Mouse (Mus musculus) limb, embryonic 13.5 days (tissue): ENCODE measurements around the gene Zfp658. TPM values are rescaled to one million over a fixed set of nuclear protein-coding genes. Genes with fewer than 3 reads are reported as not detected.

Experiments
- ATAC-seq: fragments of 200-750 bp; cut with Nextera tagmentation; 2 replicates; pipeline ENCODE4 v1.8.0; 2017; ENCODE audit warnings: low read depth, moderate number of reproducible peaks, moderate TSS enrichment; ENCODE audit not compliant: low FRiP score
- H3K27ac ChIP-seq: fragments of 300-500 bp; sonication (generic); 2 replicates; pipeline ENCODE4 v1.5.1; 2015; ENCODE audit warnings: inconsistent platforms, mild to moderate bottlenecking, moderate library complexity
- H3K27me3 ChIP-seq: fragments of 300-500 bp; sonication (generic); 2 replicates; pipeline ENCODE4 v1.6.1; 2015; ENCODE audit warnings: mild to moderate bottlenecking, inconsistent platforms
- H3K36me3 ChIP-seq: fragments of 300-500 bp; sonication (generic); 2 replicates; pipeline ENCODE4 v1.6.1; 2015; ENCODE audit warnings: inconsistent platforms, mild to moderate bottlenecking, moderate library complexity
- H3K4me1 ChIP-seq: fragments of 300-500 bp; sonication (generic); 2 replicates; pipeline ENCODE4 v1.6.1; 2015; ENCODE audit warnings: inconsistent platforms
- H3K4me2 ChIP-seq: fragments of 300-500 bp; sonication (generic); replicated peaks from 2 replicates; pipeline ENCODE4 v1.6.1; 2015; ENCODE audit warnings: inconsistent platforms, mild to moderate bottlenecking, moderate library complexity
- H3K4me3 ChIP-seq: fragments of 300-500 bp; sonication (generic); 2 replicates; pipeline ENCODE4 v1.5.1; 2015; ENCODE audit warnings: moderate library complexity, mild to moderate bottlenecking, inconsistent platforms
- H3K9ac ChIP-seq: fragments of 300-500 bp; sonication (generic); 2 replicates; pipeline ENCODE4 v1.6.1; 2015; ENCODE audit warnings: mild to moderate bottlenecking, inconsistent platforms
- H3K9me3 ChIP-seq: fragments of 300-500 bp; sonication (generic); 2 replicates; pipeline ENCODE4 v1.6.1; 2016; ENCODE audit warnings: inconsistent platforms
- WGBS: fragments of 180-500 bp; shearing (Covaris S2); methylation state at CpG from one replicate; pipeline ENCODE4 v1.1.7; 2015; 5-methylcytosine and 5-hydroxymethylcytosine counted together
- polyA plus RNA-seq: library from polyadenylated mRNA; unstranded; fragments of >200 nt; fragmentation: Nextera tagmentation; extraction: Ambion mirVana; gene quantifications from 2 replicates; pipeline ENCODE4 v1.2.1, GENCODE M21; 2015

Zfp658 gene
- polyA plus RNA-seq, 1 experiment from 2014 or later, result 4.8 TPM

DNA sequence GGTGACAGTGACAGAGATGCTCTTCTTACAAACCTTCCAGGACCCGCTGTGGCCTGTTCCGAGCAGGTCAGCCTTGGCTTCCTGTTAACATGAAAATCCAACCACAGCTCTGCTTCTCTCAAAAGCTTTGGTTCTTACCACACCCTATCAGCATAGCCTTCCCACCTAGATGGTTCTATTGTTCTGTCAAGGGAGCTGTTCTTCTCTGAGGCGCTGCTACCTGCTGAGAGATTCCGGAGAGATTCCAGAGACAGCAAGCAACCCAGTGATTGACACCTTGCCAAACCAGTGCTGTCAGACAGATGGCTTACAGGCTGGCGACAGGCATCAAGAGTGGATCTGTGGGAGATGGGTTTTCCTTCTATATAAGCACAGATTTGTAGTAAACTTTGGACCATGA lies 14.4 kb upstream of the Zfp658 start:
- no peak for ATAC-seq
- Histone ChIP-seq H3K4me1 (no peaks in the 10 kb centered on the region), H3K27ac (no peak overlapping the region), H3K9ac (no peak overlapping the region), H3K4me3 (no peak overlapping the region), H3K9me3 (no peaks in the 10 kb centered on the region), H3K27me3 (no peaks in the 10 kb centered on the region), H3K36me3 (no peaks in the 10 kb centered on the region), H3K4me2 (no peak overlapping the region)
- WGBS, result 32% methylated on average over 5 of the region's 5 CpGs

GRCm38 (mm10) chr7:43548206-43548605 lies 13.8 kb upstream of the Zfp658 start:
- Histone ChIP-seq H3K9me3 (no peaks in the 10 kb centered on the region), H3K4me2 (no peak overlapping the region), H3K27me3 (no peaks in the 10 kb centered on the region), H3K9ac (no peak overlapping the region), H3K27ac (no peak overlapping the region), H3K4me1 (no peaks in the 10 kb centered on the region), H3K36me3 (no peaks in the 10 kb centered on the region), H3K4me3 (no peak overlapping the region)
- WGBS, result 78% methylated on average over 4 of the region's 4 CpGs
- no peak for ATAC-seq

GRCm38 (mm10) chr7:43553153-43553552 lies 8.9 kb upstream of the Zfp658 start:
- no peak overlapping the region for H3K27ac ChIP-seq
- WGBS, result 79% methylated on average over 4 of the region's 4 CpGs
- H3K36me3 ChIP-seq, result no peaks in the 10 kb centered on the region
- H3K9ac ChIP-seq, result no peak overlapping the region
- no peak for ATAC-seq
- H3K4me1 ChIP-seq, result no peaks in the 10 kb centered on the region
- H3K4me2 ChIP-seq, result no peak overlapping the region
- H3K27me3 ChIP-seq, result no peaks in the 10 kb centered on the region
- no peak overlapping the region for H3K4me3 ChIP-seq
- H3K9me3 ChIP-seq, result no peaks in the 10 kb centered on the region

DNA sequence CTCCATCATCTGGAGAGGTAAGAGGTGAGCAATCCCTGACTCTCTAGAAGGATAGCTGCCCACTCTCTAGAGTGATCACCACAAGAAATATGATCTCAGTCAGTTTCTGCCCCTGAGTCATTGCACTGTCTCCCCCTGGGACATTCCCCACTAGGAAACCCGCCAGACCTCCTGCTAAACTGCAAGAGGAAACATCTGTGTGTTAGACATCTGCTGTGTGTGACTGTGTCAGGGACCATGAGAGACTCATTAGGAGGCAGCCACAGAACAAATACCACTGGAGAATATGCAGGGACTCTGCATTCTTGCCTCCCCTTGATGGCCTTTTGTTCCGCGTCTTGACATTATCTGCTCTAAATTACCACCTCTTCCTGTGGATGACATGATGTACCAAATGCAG lies 7.5 kb upstream of the Zfp658 start:
- H3K36me3 ChIP-seq, result no peaks in the 10 kb centered on the region
- H3K9ac ChIP-seq, result no peak overlapping the region
- H3K9me3 ChIP-seq, result no peaks in the 10 kb centered on the region
- H3K27me3 ChIP-seq, result no peaks in the 10 kb centered on the region
- 59% methylated on average over 3 of the region's 3 CpGs for WGBS
- ATAC-seq, result no peak
- H3K4me3 ChIP-seq, result no peak overlapping the region
- no peaks in the 10 kb centered on the region for H3K4me1 ChIP-seq
- no peak overlapping the region for H3K27ac ChIP-seq
- H3K4me2 ChIP-seq, result no peak overlapping the region

GRCm38 (mm10) chr7:43555351-43555750 lies 6.7 kb upstream of the Zfp658 start:
- Histone ChIP-seq H3K4me2 (no peak overlapping the region), H3K36me3 (no peaks in the 10 kb centered on the region), H3K27ac (no peak overlapping the region), H3K4me1 (no peaks in the 10 kb centered on the region), H3K27me3 (no peaks in the 10 kb centered on the region), H3K9ac (no peak overlapping the region), H3K9me3 (no peaks in the 10 kb centered on the region), H3K4me3 (no peak overlapping the region)
- WGBS, result 88% methylated on average over 5 of the region's 5 CpGs
- no peak for ATAC-seq

- ATAC-seq, result no peak
- WGBS, result 85% methylated on average over 1 of the region's 1 CpGs
- no peak overlapping the region for H3K4me3 ChIP-seq
- H3K27me3 ChIP-seq, result no peaks in the 10 kb centered on the region
- H3K4me2 ChIP-seq, result no peak overlapping the region
- H3K36me3 ChIP-seq, result no peaks in the 10 kb centered on the region
- no peaks in the 10 kb centered on the region for H3K9me3 ChIP-seq
- no peak overlapping the region for H3K27ac ChIP-seq
- no peaks in the 10 kb centered on the region for H3K4me1 ChIP-seq
- no peak overlapping the region for H3K9ac ChIP-seq
These were observed 5.2 kb upstream of the Zfp658 start for GRCm38 (mm10) chr7:43556901-43557300.

DNA sequence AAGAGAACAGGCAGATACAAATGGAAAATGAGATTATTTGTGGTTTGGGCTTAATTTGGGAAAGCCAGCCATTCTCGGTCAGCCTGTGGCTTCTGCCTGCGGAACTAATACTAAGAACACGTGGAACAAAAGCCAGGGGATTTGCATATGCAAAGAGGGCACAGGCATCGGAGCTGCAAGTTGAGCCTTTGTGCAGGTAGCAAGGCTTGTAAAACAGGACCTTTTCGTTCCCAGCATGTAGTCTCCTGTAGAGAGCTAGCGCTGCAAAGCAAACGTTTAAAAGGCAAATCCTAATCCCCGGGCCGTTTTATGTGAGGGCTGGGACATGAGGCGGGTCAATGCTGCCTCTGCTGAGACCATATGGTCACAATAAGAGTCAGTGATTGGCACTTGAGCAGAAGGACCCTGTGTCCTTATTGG lies 605 bp downstream of the Zfp658 start:
- H3K4me2 ChIP-seq, result peak overlapping the region; percentile 80
- H3K9me3 ChIP-seq, result no peaks in the 10 kb centered on the region
- H3K36me3 ChIP-seq, result peaks cover 31% of the 10 kb centered on the region
- peak overlapping the region; percentile 80 for H3K4me3 ChIP-seq
- peaks cover 15% of the 10 kb centered on the region for H3K4me1 ChIP-seq
- H3K27me3 ChIP-seq, result no peaks in the 10 kb centered on the region
- H3K27ac ChIP-seq, result peak overlapping the region; percentile 81
- no peak for ATAC-seq
- peak overlapping the region; percentile 82 for H3K9ac ChIP-seq
- WGBS, result under 1% methylated on average over 10 of the region's 10 CpGs

- Histone ChIP-seq H3K36me3 (peaks cover 37% of the 10 kb centered on the region), H3K4me3 (peak overlapping the region; percentile 80), H3K4me2 (peak overlapping the region; percentile 80), H3K9me3 (no peaks in the 10 kb centered on the region), H3K27ac (no peak overlapping the region), H3K27me3 (no peaks in the 10 kb centered on the region), H3K4me1 (peaks cover 15% of the 10 kb centered on the region), H3K9ac (peak overlapping the region; percentile 82)
- 63% methylated on average over 6 of the region's 6 CpGs for WGBS
- ATAC-seq, result no peak
These were observed 1.2 kb downstream of the Zfp658 start for GRCm38 (mm10) chr7:43563300-43563699.

GRCm38 (mm10) chr7:43571216-43571615 lies 9.2 kb downstream of the Zfp658 start:
- WGBS, result 96% methylated on average over 2 of the region's 2 CpGs

DNA sequence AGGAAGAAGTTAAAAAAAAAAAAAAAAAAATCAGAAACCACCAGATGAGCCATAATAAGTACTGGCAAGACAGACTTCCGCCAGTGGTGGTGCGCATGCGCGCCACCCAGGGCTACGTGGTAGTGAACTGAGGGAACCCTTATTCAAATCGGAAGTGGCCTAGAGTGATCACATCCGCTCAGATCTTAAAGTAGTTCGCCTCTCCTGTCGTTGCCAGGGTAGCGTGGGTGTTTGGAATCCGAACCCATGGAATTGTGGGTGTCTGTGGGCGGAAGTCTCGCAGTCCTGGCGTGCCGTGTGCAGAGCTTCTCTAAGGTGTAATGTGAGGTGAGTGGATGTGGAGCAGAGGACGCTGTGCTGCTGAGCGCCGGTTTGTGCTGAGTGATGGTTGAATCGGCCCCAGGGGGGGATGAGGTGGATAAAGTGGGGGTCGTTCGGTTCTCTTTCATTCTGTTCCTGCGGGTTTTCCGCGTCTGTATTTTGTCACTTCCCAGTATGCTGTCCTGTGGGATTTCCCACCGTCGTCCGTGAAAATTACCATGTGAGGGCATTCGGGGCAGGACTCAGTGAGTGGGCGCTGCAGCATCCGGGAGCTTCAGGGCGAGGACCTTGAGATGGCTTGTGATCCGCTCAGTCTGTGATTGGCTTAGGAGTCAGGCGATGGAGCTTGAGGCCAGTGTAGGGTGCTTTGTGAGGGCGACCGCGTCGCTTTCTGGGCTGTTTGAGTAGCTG lies 17.6 kb downstream of the Zfp658 start, which contains the start of gene Zfp719:
Zfp719 (plus strand) TSS at position 171 of the 732 bp plus-strand sequence.
- no peaks in the 10 kb centered on the region for H3K9me3 ChIP-seq
- H3K36me3 ChIP-seq, result peaks cover 22% of the 10 kb centered on the region
- peak; percentile 99 for ATAC-seq
- under 1% methylated on average over 37 of the region's 37 CpGs for WGBS
- H3K9ac ChIP-seq, result peak within 1 kb of the TSS; percentile 79
- H3K4me3 ChIP-seq, result peak within 1 kb of the TSS; percentile 72
- H3K4me1 ChIP-seq, result peaks cover 14% of the 10 kb centered on the region
- no peaks in the 10 kb centered on the region for H3K27me3 ChIP-seq
- H3K4me2 ChIP-seq, result peak within 1 kb of the TSS; percentile 78
- H3K27ac ChIP-seq, result peak within 1 kb of the TSS; percentile 86

More at GRCm38 (mm10) chr7:43571216-43571615, 9.2 kb downstream of the Zfp658 start:
- no peak overlapping the region for H3K9ac ChIP-seq
- no peaks in the 10 kb centered on the region for H3K4me1 ChIP-seq
- ATAC-seq, result no peak
- no peak overlapping the region for H3K27ac ChIP-seq
- no peak overlapping the region for H3K4me3 ChIP-seq
- no peaks in the 10 kb centered on the region for H3K27me3 ChIP-seq
- H3K4me2 ChIP-seq, result no peak overlapping the region
- no peaks in the 10 kb centered on the region for H3K9me3 ChIP-seq
- H3K36me3 ChIP-seq, result peaks cover 85% of the 10 kb centered on the region

- no peak for ATAC-seq
- H3K36me3 ChIP-seq, result peaks cover 22% of the 10 kb centered on the region
These were observed 18.5 kb downstream of the Zfp658 start for GRCm38 (mm10) chr7:43580526-43580925.

GRCm38 (mm10) chr7:43584790-43585189 lies 22.7 kb downstream of the Zfp658 start:
- peaks cover 14% of the 10 kb centered on the region for H3K4me1 ChIP-seq
- no peaks in the 10 kb centered on the region for H3K9me3 ChIP-seq
- H3K27ac ChIP-seq, result no peak overlapping the region
- H3K4me3 ChIP-seq, result no peak overlapping the region
- no peak overlapping the region for H3K9ac ChIP-seq
- 92% methylated on average over 5 of the region's 5 CpGs for WGBS
- no peaks in the 10 kb centered on the region for H3K27me3 ChIP-seq
- H3K36me3 ChIP-seq, result peaks cover 62% of the 10 kb centered on the region
- no peak overlapping the region for H3K4me2 ChIP-seq
- ATAC-seq, result no peak

More at GRCm38 (mm10) chr7:43580526-43580925, 18.5 kb downstream of the Zfp658 start:
- H3K27ac ChIP-seq, result no peak overlapping the region
- peak overlapping the region; percentile 78 for H3K4me2 ChIP-seq
- 57% methylated on average over 5 of the region's 5 CpGs for WGBS
- peaks cover 14% of the 10 kb centered on the region for H3K4me1 ChIP-seq
- H3K9ac ChIP-seq, result peak overlapping the region; percentile 79
- no peaks in the 10 kb centered on the region for H3K9me3 ChIP-seq
- H3K4me3 ChIP-seq, result peak overlapping the region; percentile 72
- H3K27me3 ChIP-seq, result no peaks in the 10 kb centered on the region

- H3K9me3 ChIP-seq, result no peaks in the 10 kb centered on the region
- H3K4me2 ChIP-seq, result no peak overlapping the region
- 35% methylated on average over 5 of the region's 5 CpGs for WGBS
- no peak overlapping the region for H3K27ac ChIP-seq
- no peak overlapping the region for H3K9ac ChIP-seq
- H3K36me3 ChIP-seq, result no peaks in the 10 kb centered on the region
- 0 out of 2 replicates have a peak, but pooled peaks cover 6% of the 10 kb centered on the region for H3K4me1 ChIP-seq
- no peak overlapping the region for H3K4me3 ChIP-seq
- no peak for ATAC-seq
- no peaks in the 10 kb centered on the region for H3K27me3 ChIP-seq
These were observed 39.8 kb downstream of the Zfp658 start for GRCm38 (mm10) chr7:43601884-43602283.
